Mouse (Mus musculus): ENCODE results near the gene Maz. TPM values are rescaled to one million over a fixed set of nuclear protein-coding genes. Genes with fewer than 3 reads are reported as not detected.

The Maz gene
- total and polyA plus RNA-seq, 3 experiments, result 234 to 540 TPM; not detected in 1

- no peaks in the 10 kb centered on the region for H3K9me3 ChIP-seq (replicated peaks; ENCODE audit: insufficient read depth, low read length)
- H3K27me3 ChIP-seq (ENCODE audit: control insufficient read depth in 1 of 2, insufficient read depth in 2 of 2, low read length in 2 of 2), result no peaks in the 10 kb centered on the region
- peaks cover 0 to 19% of the 10 kb centered on the region in 2 experiments; a peak in 3 of 4 replicates for H3K4me1 ChIP-seq (ENCODE audit: control insufficient read depth in 1 of 2, insufficient read depth in 2 of 2, low read length in 2 of 2)
- TF ChIP-seq ELF1 (IDR thresholded peaks at IDR 0.05; ENCODE audit: low read depth, low read length), result no peak
- no peak for TF ChIP-seq CTCF (IDR thresholded peaks at IDR 0.05 in 2 of 3, conservative IDR thresholded peaks at IDR 0.05 in 1 of 3; ENCODE audit: control insufficient read depth in 1 of 3, insufficient read depth in 1 of 3, low read depth in 2 of 3, low read length in 3 of 3, poor library complexity in 1 of 3, severe bottlenecking in 1 of 3)
- TF ChIP-seq GABPA (IDR thresholded peaks at IDR 0.05; ENCODE audit: low read depth, low read length), result no peak
- no peak for TF ChIP-seq TCF12 (IDR thresholded peaks at IDR 0.05; ENCODE audit: low read depth, low read length)
- no peak for TF ChIP-seq ZC3H11A (IDR thresholded peaks at IDR 0.05; ENCODE audit: low read depth, low read length)
- no peak overlapping the region for H3K4me3 ChIP-seq (ENCODE audit: control insufficient read depth in 1 of 2, insufficient read depth in 1 of 2, low read depth in 2 of 2, low read length in 2 of 2)
- peaks cover 0 to 26% of the 10 kb centered on the region in 2 experiments; a peak in 3 of 4 replicates for H3K36me3 ChIP-seq (ENCODE audit: control insufficient read depth in 1 of 2, insufficient read depth in 2 of 2, low read length in 2 of 2)
- no peak overlapping the region for H3K9ac ChIP-seq (ENCODE audit: control insufficient read depth, low read depth, low read length, poor library complexity, severe bottlenecking)
- H3K27ac ChIP-seq (ENCODE audit: control insufficient read depth, low read depth, low read length), result no peak overlapping the region
- H3K79me2 ChIP-seq (ENCODE audit: control insufficient read depth, insufficient read depth, low read length, poor library complexity), result peaks cover 45% of the 10 kb centered on the region
- DNase-seq (ENCODE audit: low read depth, low spot score), result no peak
Observed at GRCm38 (mm10) chr7:127020031-127020430, 6.8 kb downstream of the Maz start.

GRCm38 (mm10) chr7:127019306-127019960 lies 7.4 kb downstream of the Maz start:
- Histone ChIP-seq H3K36me3 (ENCODE audit: control insufficient read depth in 1 of 2, insufficient read depth in 2 of 2, low read length in 2 of 2) (peaks cover 0 to 26% of the 10 kb centered on the region in 2 experiments; a peak in 3 of 4 replicates), H3K27me3 (ENCODE audit: control insufficient read depth in 1 of 2, insufficient read depth in 2 of 2, low read length in 2 of 2) (no peaks in the 10 kb centered on the region), H3K79me2 (ENCODE audit: control insufficient read depth, insufficient read depth, low read length, poor library complexity) (peaks cover 41% of the 10 kb centered on the region), H3K4me3 (ENCODE audit: control insufficient read depth in 1 of 2, insufficient read depth in 1 of 2, low read depth in 2 of 2, low read length in 2 of 2) (no peak overlapping the region), H3K4me1 (ENCODE audit: control insufficient read depth in 1 of 2, insufficient read depth in 2 of 2, low read length in 2 of 2) (peaks cover 0 to 21% of the 10 kb centered on the region in 2 experiments; a peak in 3 of 4 replicates), H3K9me3 (replicated peaks; ENCODE audit: insufficient read depth, low read length) (no peaks in the 10 kb centered on the region), H3K27ac (ENCODE audit: control insufficient read depth, low read depth, low read length) (no peak overlapping the region), H3K9ac (ENCODE audit: control insufficient read depth, low read depth, low read length, poor library complexity, severe bottlenecking) (no peak overlapping the region)
- DNase-seq (ENCODE audit: low read depth, low spot score), result no peak
- TF ChIP-seq RAD21 (IDR thresholded peaks at IDR 0.05; ENCODE audit: low read depth, low read length) (no peak), MYC (IDR thresholded peaks at IDR 0.05; ENCODE audit: low read depth, low read length) (no peak), ETS1 (IDR thresholded peaks at IDR 0.05; ENCODE audit: low read depth, low read length) (no peak), ZC3H11A (IDR thresholded peaks at IDR 0.05; ENCODE audit: low read depth, low read length) (no peak), MAX (IDR thresholded peaks at IDR 0.05; ENCODE audit: low read length) (no peak)

GRCm38 (mm10) chr7:127018416-127019305 lies 8.2 kb downstream of the Maz start:
- H3K27ac ChIP-seq (ENCODE audit: control insufficient read depth, low read depth, low read length), result no peak overlapping the region
- H3K36me3 ChIP-seq (ENCODE audit: control insufficient read depth in 1 of 2, insufficient read depth in 2 of 2, low read length in 2 of 2), result peaks cover 0 to 25% of the 10 kb centered on the region in 2 experiments; a peak in 3 of 4 replicates
- H3K79me2 ChIP-seq (ENCODE audit: control insufficient read depth, insufficient read depth, low read length, poor library complexity), result peaks cover 39% of the 10 kb centered on the region
- no peak overlapping the region for H3K9ac ChIP-seq (ENCODE audit: control insufficient read depth, low read depth, low read length, poor library complexity, severe bottlenecking)
- H3K9me3 ChIP-seq (replicated peaks; ENCODE audit: insufficient read depth, low read length), result no peaks in the 10 kb centered on the region
- no peak for DNase-seq (ENCODE audit: low read depth, low spot score)
- H3K27me3 ChIP-seq (ENCODE audit: control insufficient read depth in 1 of 2, insufficient read depth in 2 of 2, low read length in 2 of 2), result no peaks in the 10 kb centered on the region
- H3K4me3 ChIP-seq (ENCODE audit: control insufficient read depth in 1 of 2, insufficient read depth in 1 of 2, low read depth in 2 of 2, low read length in 2 of 2), result no peak overlapping the region
- peaks cover 0 to 21% of the 10 kb centered on the region in 2 experiments; a peak in 3 of 4 replicates for H3K4me1 ChIP-seq (ENCODE audit: control insufficient read depth in 1 of 2, insufficient read depth in 2 of 2, low read length in 2 of 2)
- no peak for TF ChIP-seq CHD2 (IDR thresholded peaks at IDR 0.05; ENCODE audit: low read length)
- no peak for TF ChIP-seq ETS1 (IDR thresholded peaks at IDR 0.05; ENCODE audit: low read depth, low read length)
- TF ChIP-seq ZKSCAN1 (IDR thresholded peaks at IDR 0.05; ENCODE audit: low read depth, low read length), result no peak
- TF ChIP-seq UBTF (IDR thresholded peaks at IDR 0.05; ENCODE audit: borderline replicate concordance, insufficient read depth, low read depth, low read length), result no peak
- no peak for TF ChIP-seq USF2 (IDR thresholded peaks at IDR 0.05; ENCODE audit: borderline replicate concordance in 1 of 2, insufficient read depth in 1 of 2, low read depth in 1 of 2, low read length in 2 of 2)
- no peak for TF ChIP-seq BHLHE40 (IDR thresholded peaks at IDR 0.05; ENCODE audit: borderline replicate concordance, low read depth, low read length)
- no peak for TF ChIP-seq MYC (IDR thresholded peaks at IDR 0.05; ENCODE audit: low read depth, low read length)
- no peak for TF ChIP-seq EP300 (IDR thresholded peaks at IDR 0.05; ENCODE audit: low read depth in 1 of 2, low read length in 2 of 2)
- no peak for TF ChIP-seq NRF1 (IDR thresholded peaks at IDR 0.05; ENCODE audit: insufficient read depth, low read depth, low read length, poor library complexity, severe bottlenecking)
- TF ChIP-seq ZC3H11A (IDR thresholded peaks at IDR 0.05; ENCODE audit: low read depth, low read length), result no peak
- TF ChIP-seq POLR2AphosphoS2 (IDR thresholded peaks at IDR 0.05; ENCODE audit: low read length), result no peak
- TF ChIP-seq GATA1 (IDR thresholded peaks at IDR 0.05; ENCODE audit: low read depth, low read length), result no peak
- no peak for TF ChIP-seq MXI1 (IDR thresholded peaks at IDR 0.05; ENCODE audit: low read depth, low read length)
- no peak for TF ChIP-seq SMC3 (IDR thresholded peaks at IDR 0.05; ENCODE audit: low read depth, low read length)
- no peak for TF ChIP-seq POLR2AphosphoS5 (IDR thresholded peaks at IDR 0.05; ENCODE audit: borderline replicate concordance, low read depth, low read length)
